Mouse (Mus musculus): Measurements from ENCODE around the gene Rab31.

DNA sequence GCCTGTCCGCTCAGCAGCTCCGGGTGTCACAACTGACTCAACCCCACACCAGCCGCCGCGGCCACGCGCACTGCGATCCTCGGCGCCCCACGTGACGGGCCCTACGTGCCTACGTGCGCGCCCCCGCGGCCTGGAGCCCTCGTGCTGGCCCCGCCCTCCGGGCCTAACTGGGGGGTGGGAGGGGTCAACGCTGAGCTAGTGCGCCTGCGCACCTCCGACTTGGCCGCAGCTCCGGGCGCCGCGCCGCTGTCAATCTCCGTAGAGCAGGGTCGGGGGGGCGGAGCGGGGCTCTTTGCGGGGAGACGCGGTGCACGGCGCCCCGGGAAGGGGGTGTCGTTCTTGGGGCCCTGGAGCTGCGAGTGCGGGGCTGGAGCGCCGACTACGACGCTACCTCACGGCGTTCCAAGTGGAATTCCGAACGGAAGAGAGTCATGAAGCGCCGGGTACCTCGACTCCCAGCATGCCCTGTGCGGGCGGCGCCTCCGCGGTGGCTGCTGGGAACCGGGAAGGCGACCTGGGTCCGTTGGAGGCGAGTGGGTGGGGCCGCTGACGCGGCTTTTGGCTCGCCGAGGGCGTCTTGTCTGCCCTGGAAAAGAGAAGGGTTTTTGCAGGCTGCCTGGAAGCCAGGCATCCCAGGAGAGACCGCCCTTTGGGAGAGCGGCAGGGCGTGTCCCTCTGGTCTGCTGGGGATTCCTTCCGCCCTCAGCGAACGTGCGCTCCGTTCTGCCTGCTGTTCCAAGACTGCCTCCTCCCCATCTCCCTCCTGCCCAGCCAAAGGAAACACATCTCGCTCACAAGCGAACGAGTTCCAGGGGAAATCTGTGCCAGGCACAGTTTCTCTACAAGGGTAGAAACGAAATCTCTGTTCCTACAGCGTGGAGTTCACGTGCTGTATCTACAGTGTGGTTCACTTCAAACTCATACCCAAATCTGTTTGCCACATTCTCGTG lies 158.8 kb downstream of the Rab31 start, which contains the start of gene Vapa:
- TF ChIP-seq ZC3H11A (IDR thresholded peaks at IDR 0.05; ENCODE audit: borderline replicate concordance, low read depth, low read length) (no peak), CHD2 (IDR thresholded peaks at IDR 0.05; ENCODE audit: low read depth, low read length) (no peak), ZNF384 (IDR thresholded peaks at IDR 0.05; ENCODE audit: low read depth, low read length) (no peak), HCFC1 (IDR thresholded peaks at IDR 0.05; ENCODE audit: borderline replicate concordance, insufficient read depth, low read length) (peak; percentile 63; the same call in 1 of the 2 replicates), MAFK (IDR thresholded peaks at IDR 0.05; ENCODE audit: insufficient read depth, low read depth, low read length) (0 out of 2 replicates have a peak, but pooled peaks have one; percentile 10)

Data from ES-E14 (cell line).